Mouse (Mus musculus) hindbrain, embryonic 11.5 days (tissue): ENCODE data around the gene Coa4. TPM values are rescaled to one million over a fixed set of nuclear protein-coding genes. Genes with fewer than 3 reads are reported as not detected.
A peak's percentile ranks its signal among the peaks of the same experiment; 100 is the strongest.

Source experiments
- ATAC-seq: fragments of 200-750 bp; cut with Nextera tagmentation; 2 replicates; pipeline ENCODE4 v1.8.0; 2017; ENCODE audit warnings: mild to moderate bottlenecking, moderate TSS enrichment, moderate library complexity; ENCODE audit not compliant: low FRiP score
- DNase-seq: peaks from one replicate; pipeline ENCODE4 v3.0.0-alpha.2; 2015; ENCODE audit warnings: low spot score
- H3K27ac ChIP-seq: fragments of 300-500 bp; sonication (generic); 2 replicates; pipeline ENCODE4 v1.5.1; 2014; ENCODE audit warnings: mild to moderate bottlenecking, low read depth, low read length
- H3K27me3 ChIP-seq: fragments of 300-500 bp; sonication (generic); 2 replicates; pipeline ENCODE4 v1.6.1; 2014; ENCODE audit warnings: mild to moderate bottlenecking, low read length, moderate library complexity, mixed read lengths; ENCODE audit not compliant: control insufficient read depth, insufficient read depth
- H3K36me3 ChIP-seq: fragments of 300-500 bp; sonication (generic); 2 replicates; pipeline ENCODE4 v1.6.1; 2014; ENCODE audit warnings: mild to moderate bottlenecking, low read length, moderate library complexity, mixed read lengths; ENCODE audit not compliant: control insufficient read depth, insufficient read depth
- H3K4me1 ChIP-seq: fragments of 300-500 bp; sonication (generic); replicated peaks from 2 replicates; pipeline ENCODE4 v1.6.1; 2014; ENCODE audit warnings: low read length, mixed read lengths; ENCODE audit not compliant: control insufficient read depth, insufficient read depth
- H3K4me2 ChIP-seq: fragments of 300-500 bp; sonication (generic); replicated peaks from 2 replicates; pipeline ENCODE4 v1.6.1; 2014; ENCODE audit warnings: mild to moderate bottlenecking, low read depth, low read length
- H3K4me3 ChIP-seq: fragments of 300-500 bp; sonication (generic); 2 replicates; pipeline ENCODE4 v1.5.1; 2014; ENCODE audit warnings: low read depth, low read length
- H3K9ac ChIP-seq: fragments of 300-500 bp; sonication (generic); 2 replicates; pipeline ENCODE4 v1.6.1; 2014; ENCODE audit warnings: low read depth, low read length
- H3K9me3 ChIP-seq: fragments of 300-500 bp; sonication (generic); 2 replicates; pipeline ENCODE4 v1.6.1; 2016; ENCODE audit warnings: low read length; ENCODE audit not compliant: control insufficient read depth
- WGBS: fragments of 180-500 bp; shearing (Covaris S2); extraction: QIAGEN DNeasy Blood & Tissue Kit; methylation state at CpG from one replicate; pipeline ENCODE4 v1.1.7; 2014; 5-methylcytosine and 5-hydroxymethylcytosine counted together
- polyA plus RNA-seq: library from polyadenylated mRNA; unstranded; fragments of >200 nt; fragmentation: Nextera tagmentation; extraction: Ambion mirVana; gene quantifications from 2 replicates; pipeline ENCODE4 v1.2.1, GENCODE M21; 2014

The Coa4 gene
- 20.6 and 22.8 TPM in 2 replicates for polyA plus RNA-seq

- ATAC-seq (peak; percentile 99), DNase-seq (peak; percentile 95)
- Histone ChIP-seq H3K4me2 (peak within 1 kb of the TSS; percentile 62), H3K4me1 (no peaks in the 10 kb centered on the region), H3K4me3 (peak within 1 kb of the TSS; percentile 71), H3K27me3 (no peaks in the 10 kb centered on the region), H3K36me3 (no peaks in the 10 kb centered on the region), H3K27ac (peak within 1 kb of the TSS; percentile 54; the same call in 1 of the 2 replicates), H3K9me3 (no peaks in the 10 kb centered on the region), H3K9ac (peak within 1 kb of the TSS; percentile 79)
- under 1% methylated on average over 33 of the region's 33 CpGs for WGBS
Observed at GRCm38 (mm10) chr7:100536804-100537518, at the start of gene Coa4. Gene Coa4 (plus strand): TSS chr7:100537071.

DNA sequence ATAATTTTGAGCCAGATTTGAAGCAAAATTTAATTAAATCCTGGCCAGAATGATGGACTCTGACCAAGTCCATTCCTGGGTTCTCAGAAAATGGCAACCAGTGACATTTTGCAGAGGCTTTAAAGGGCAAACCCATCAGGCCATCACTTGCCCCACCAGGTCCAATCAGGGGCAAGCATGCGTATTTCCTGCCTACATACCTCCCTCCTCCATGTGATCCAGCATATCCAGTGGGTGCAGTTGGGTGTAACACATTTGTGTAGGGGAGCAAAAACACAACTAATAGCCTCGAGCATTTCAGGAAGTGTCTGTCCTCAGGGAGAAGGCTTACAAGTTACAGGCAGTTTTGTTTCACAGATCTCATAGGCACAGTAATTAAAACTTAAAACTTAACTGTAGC lies 49.6 kb upstream of the Coa4 start:
- Histone ChIP-seq H3K9ac (no peak overlapping the region), H3K4me3 (no peak overlapping the region), H3K27me3 (0 out of 2 replicates have a peak, but pooled peaks cover 2% of the 10 kb centered on the region), H3K4me2 (no peak overlapping the region), H3K36me3 (no peaks in the 10 kb centered on the region), H3K4me1 (no peaks in the 10 kb centered on the region), H3K9me3 (no peaks in the 10 kb centered on the region), H3K27ac (no peak overlapping the region)
- DNase-seq = no peak
- WGBS = 78% methylated on average over 2 of the region's 2 CpGs
- ATAC-seq = no peak

GRCm38 (mm10) chr7:100488474-100489048 lies 48.3 kb upstream of the Coa4 start:
- ATAC-seq (no peak), DNase-seq (no peak)
- peaks cover 5% of the 10 kb centered on the region; the same call in 1 of the 2 replicates for H3K4me1 ChIP-seq
- no peaks in the 10 kb centered on the region for H3K36me3 ChIP-seq
- no peaks in the 10 kb centered on the region for H3K9me3 ChIP-seq
- H3K9ac ChIP-seq = no peak overlapping the region
- H3K4me2 ChIP-seq = no peak overlapping the region
- H3K27me3 ChIP-seq = peaks cover 4% of the 10 kb centered on the region; the same call in 1 of the 2 replicates
- WGBS = 47% methylated on average over 10 of the region's 10 CpGs
- H3K4me3 ChIP-seq = no peak overlapping the region
- H3K27ac ChIP-seq = no peak overlapping the region

DNA sequence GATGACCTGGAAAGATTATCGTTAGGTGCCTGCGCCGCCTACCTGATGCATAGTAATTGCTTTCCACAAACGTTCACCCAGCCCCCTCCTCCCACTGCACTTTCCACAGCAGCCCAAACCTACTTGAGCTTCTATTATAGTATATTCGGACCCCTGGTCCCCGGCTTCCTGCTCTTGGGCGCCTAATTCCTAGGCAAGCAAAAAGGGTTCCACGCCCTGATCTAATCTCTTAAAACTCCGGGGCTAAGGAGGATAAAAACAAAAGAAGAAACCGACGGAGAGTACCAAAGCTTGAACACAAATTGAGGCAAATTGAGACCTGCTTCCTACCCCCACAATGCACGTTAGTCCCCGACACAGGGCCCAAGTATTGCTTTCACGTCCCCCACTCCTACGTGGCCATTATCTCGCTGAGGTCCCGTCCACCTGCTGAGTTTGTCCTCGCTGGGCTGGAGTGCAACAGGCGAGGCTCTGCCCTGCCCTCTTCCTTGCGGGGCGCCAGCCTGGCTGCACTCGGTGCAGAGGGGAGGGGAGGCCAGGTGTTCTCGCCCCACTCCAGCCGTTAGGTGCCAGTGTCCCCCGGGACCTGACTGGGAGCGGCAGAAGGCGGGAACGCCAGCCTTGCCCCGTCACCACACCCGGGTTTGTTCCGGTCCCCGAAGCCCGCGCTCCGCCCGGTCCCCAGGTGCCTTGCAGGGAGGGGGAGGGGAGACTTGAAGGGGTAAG lies 44.3 kb upstream of the Coa4 start:
- peak; percentile 59; the same call in 1 of the 2 replicates for ATAC-seq

GRCm38 (mm10) chr7:100493117-100493483 lies 43.8 kb upstream of the Coa4 start, which contains the start of gene Ucp2:
Gene Ucp2 (plus strand): TSS chr7:100493337.
- H3K9me3 ChIP-seq = no peaks in the 10 kb centered on the region
- H3K4me3 ChIP-seq = peak within 1 kb of the TSS; percentile 40
- DNase-seq = peak; percentile 84
- H3K4me1 ChIP-seq = peaks cover 8% of the 10 kb centered on the region; the same call in 1 of the 2 replicates
- WGBS = under 1% methylated on average over 27 of the region's 27 CpGs
- peak within 1 kb of the TSS; percentile 50; the same call in 1 of the 2 replicates for H3K9ac ChIP-seq
- peak; percentile 78 for ATAC-seq
- no peaks in the 10 kb centered on the region for H3K36me3 ChIP-seq
- H3K27me3 ChIP-seq = peaks cover 4% of the 10 kb centered on the region; the same call in 1 of the 2 replicates
- H3K4me2 ChIP-seq = peak within 1 kb of the TSS; percentile 73
- peak within 1 kb of the TSS; percentile 17; the same call in 1 of the 2 replicates for H3K27ac ChIP-seq

More for the DNA sequence above, 44.3 kb upstream of the Coa4 start:
- peaks cover 4% of the 10 kb centered on the region; the same call in 1 of the 2 replicates for H3K27me3 ChIP-seq
- H3K27ac ChIP-seq = 0 out of 2 replicates have a peak overlapping the region, but pooled peaks have one; percentile 17
- H3K36me3 ChIP-seq = no peaks in the 10 kb centered on the region
- peaks cover 8% of the 10 kb centered on the region; the same call in 1 of the 2 replicates for H3K4me1 ChIP-seq
- WGBS = 3% methylated on average over 31 of the region's 36 CpGs
- DNase-seq = peak; percentile 2
- H3K9ac ChIP-seq = peak overlapping the region; percentile 50; the same call in 1 of the 2 replicates
- H3K9me3 ChIP-seq = no peaks in the 10 kb centered on the region
- peak overlapping the region; percentile 40 for H3K4me3 ChIP-seq
- peak overlapping the region; percentile 73 for H3K4me2 ChIP-seq

- no peaks in the 10 kb centered on the region for H3K9me3 ChIP-seq
- peaks cover 4% of the 10 kb centered on the region; the same call in 1 of the 2 replicates for H3K27me3 ChIP-seq
- peaks cover 8% of the 10 kb centered on the region; the same call in 1 of the 2 replicates for H3K4me1 ChIP-seq
- WGBS = 42% methylated on average over 19 of the region's 19 CpGs
- no peak overlapping the region for H3K9ac ChIP-seq
- DNase-seq = peak; percentile 40
- H3K4me2 ChIP-seq = peak overlapping the region; percentile 73
- peak overlapping the region; percentile 40 for H3K4me3 ChIP-seq
- no peaks in the 10 kb centered on the region for H3K36me3 ChIP-seq
- no peak overlapping the region; the same call in 1 of the 2 replicates for H3K27ac ChIP-seq
- peak; percentile 23; the same call in 1 of the 2 replicates for ATAC-seq
Observed at GRCm38 (mm10) chr7:100493484-100494414, 43.1 kb upstream of the Coa4 start.

GRCm38 (mm10) chr7:100494415-100494831 lies 42.4 kb upstream of the Coa4 start:
- ATAC-seq = no peak
- Histone ChIP-seq H3K27me3 (peaks cover 4% of the 10 kb centered on the region; the same call in 1 of the 2 replicates), H3K9me3 (no peaks in the 10 kb centered on the region), H3K27ac (no peak overlapping the region; the same call in 1 of the 2 replicates), H3K4me3 (peak overlapping the region; percentile 40), H3K9ac (no peak overlapping the region), H3K36me3 (no peaks in the 10 kb centered on the region), H3K4me2 (peak overlapping the region; percentile 73), H3K4me1 (peaks cover 8% of the 10 kb centered on the region; the same call in 1 of the 2 replicates)
- WGBS = 92% methylated on average over 7 of the region's 7 CpGs
- no peak for DNase-seq
